Mouse (Mus musculus) heart, embryonic 13.5 days (tissue): ENCODE results near the gene Ftl1. TPM values are rescaled to one million over a fixed set of nuclear protein-coding genes. Genes with fewer than 3 reads are reported as not detected.

Experiments
- ATAC-seq: fragments of 200-750 bp; cut with Nextera tagmentation; 2 replicates; pipeline ENCODE4 v1.8.0; 2017; ENCODE audit warnings: moderate TSS enrichment; ENCODE audit not compliant: insufficient number of reproducible peaks, low FRiP score, low TSS enrichment; ENCODE audit errors: extremely low read depth
- H3K27ac ChIP-seq: fragments of 300-500 bp; sonication (generic); replicated peaks from 2 replicates; pipeline ENCODE4 v1.5.1; 2015; ENCODE audit warnings: moderate library complexity, mild to moderate bottlenecking, inconsistent platforms
- H3K27me3 ChIP-seq: fragments of 300-500 bp; sonication (generic); replicated peaks from 2 replicates; pipeline ENCODE4 v1.6.1; 2015; ENCODE audit warnings: mild to moderate bottlenecking, inconsistent platforms
- H3K36me3 ChIP-seq: fragments of 300-500 bp; sonication (generic); 2 replicates; pipeline ENCODE4 v1.6.1; 2015; ENCODE audit warnings: mild to moderate bottlenecking, inconsistent platforms
- H3K4me1 ChIP-seq: fragments of 300-500 bp; sonication (generic); 2 replicates; pipeline ENCODE4 v1.6.1; 2015; ENCODE audit warnings: inconsistent platforms
- H3K4me2 ChIP-seq: fragments of 300-500 bp; sonication (generic); 2 replicates; pipeline ENCODE4 v1.6.1; 2015; ENCODE audit warnings: inconsistent platforms, mild to moderate bottlenecking, moderate library complexity
- H3K4me3 ChIP-seq: fragments of 300-500 bp; sonication (generic); 2 replicates; pipeline ENCODE4 v1.5.1; 2015; ENCODE audit warnings: moderate library complexity, mild to moderate bottlenecking, inconsistent platforms
- H3K9ac ChIP-seq: fragments of 300-500 bp; sonication (generic); 2 replicates; pipeline ENCODE4 v1.6.1; 2015; ENCODE audit warnings: inconsistent platforms, mild to moderate bottlenecking, moderate library complexity
- H3K9me3 ChIP-seq: fragments of 300-500 bp; sonication (generic); 2 replicates; pipeline ENCODE4 v1.6.1; 2016; ENCODE audit warnings: inconsistent platforms
- WGBS: fragments of 180-500 bp; shearing (Covaris S2); methylation state at CpG from one replicate; pipeline ENCODE4 v1.1.7; 2015; ENCODE audit warnings: mixed read lengths; 5-methylcytosine and 5-hydroxymethylcytosine counted together
- polyA plus RNA-seq: library from polyadenylated mRNA; unstranded; fragments of >200 nt; fragmentation: Nextera tagmentation; extraction: Ambion mirVana; gene quantifications from 2 replicates; pipeline ENCODE4 v1.2.1, GENCODE M21; 2015

The Ftl1 gene
- polyA plus RNA-seq, 1 experiment from 2014 or later: 5,516 TPM

GRCm38 (mm10) chr7:45426556-45426955 lies 33.1 kb downstream of the Ftl1 start:
- no peaks in the 10 kb centered on the region for H3K4me1 ChIP-seq
- H3K27ac ChIP-seq: no peak overlapping the region
- no peaks in the 10 kb centered on the region; the same call in 1 of the 2 replicates for H3K27me3 ChIP-seq
- H3K4me2 ChIP-seq: no peak overlapping the region
- no peak for ATAC-seq
- H3K36me3 ChIP-seq: peaks cover 98% of the 10 kb centered on the region
- H3K4me3 ChIP-seq: no peak overlapping the region
- 85% methylated on average over 8 of the region's 8 CpGs for WGBS
- no peak overlapping the region for H3K9ac ChIP-seq
- H3K9me3 ChIP-seq: no peaks in the 10 kb centered on the region

GRCm38 (mm10) chr7:45421194-45421593 lies 38.5 kb downstream of the Ftl1 start:
- peaks cover 56% of the 10 kb centered on the region for H3K36me3 ChIP-seq
- no peak for ATAC-seq
- no peak overlapping the region for H3K9ac ChIP-seq

GRCm38 (mm10) chr7:45420615-45420919 lies 39.1 kb downstream of the Ftl1 start, which contains the start of gene Lhb:
Gene Lhb, plus strand, starts transcription at chr7:45420820.
- H3K27me3 ChIP-seq: peaks cover 58% of the 10 kb centered on the region

More at GRCm38 (mm10) chr7:45421194-45421593, 38.5 kb downstream of the Ftl1 start:
- peaks cover 7% of the 10 kb centered on the region; the same call in 1 of the 2 replicates for H3K4me1 ChIP-seq
- H3K9me3 ChIP-seq: no peaks in the 10 kb centered on the region
- H3K27ac ChIP-seq: no peak overlapping the region
- no peak overlapping the region for H3K4me3 ChIP-seq
- H3K4me2 ChIP-seq: no peak overlapping the region
- H3K27me3 ChIP-seq: peaks cover 52% of the 10 kb centered on the region
- WGBS: 91% methylated on average over 14 of the region's 14 CpGs

GRCm38 (mm10) chr7:45419859-45420614 lies 39.6 kb downstream of the Ftl1 start:
- Histone ChIP-seq H3K9me3 (no peaks in the 10 kb centered on the region), H3K4me1 (peaks cover 16% of the 10 kb centered on the region), H3K4me2 (no peak overlapping the region), H3K27ac (no peak overlapping the region), H3K27me3 (peaks cover 64% of the 10 kb centered on the region), H3K4me3 (no peak overlapping the region), H3K9ac (no peak overlapping the region), H3K36me3 (peaks cover 45% of the 10 kb centered on the region)
- WGBS: 15% methylated on average over 27 of the region's 27 CpGs
- ATAC-seq: no peak

More at GRCm38 (mm10) chr7:45420615-45420919, 39.1 kb downstream of the Ftl1 start, which contains the start of gene Lhb:
- H3K4me2 ChIP-seq: no peak within 1 kb of the TSS
- no peak for ATAC-seq
- no peaks in the 10 kb centered on the region for H3K9me3 ChIP-seq
- H3K36me3 ChIP-seq: peaks cover 51% of the 10 kb centered on the region
- no peak within 1 kb of the TSS for H3K27ac ChIP-seq
- no peak within 1 kb of the TSS for H3K4me3 ChIP-seq
- WGBS: 56% methylated on average over 6 of the region's 6 CpGs
- H3K4me1 ChIP-seq: peaks cover 11% of the 10 kb centered on the region
- H3K9ac ChIP-seq: no peak within 1 kb of the TSS

- 10% methylated on average over 13 of the region's 13 CpGs for WGBS
- no peak for ATAC-seq
- Histone ChIP-seq H3K9ac (peak overlapping the region; percentile 13; the same call in 1 of the 2 replicates), H3K4me2 (peak overlapping the region; percentile 25), H3K27ac (no peak overlapping the region), H3K4me3 (no peak overlapping the region), H3K4me1 (peaks cover 36% of the 10 kb centered on the region), H3K9me3 (no peaks in the 10 kb centered on the region), H3K36me3 (peaks cover 25% of the 10 kb centered on the region), H3K27me3 (peaks cover 84% of the 10 kb centered on the region)
Measured at GRCm38 (mm10) chr7:45417962-45418492, 41.7 kb downstream of the Ftl1 start.

GRCm38 (mm10) chr7:45415636-45416035 lies 44.0 kb downstream of the Ftl1 start:
- no peak overlapping the region for H3K27ac ChIP-seq
- H3K27me3 ChIP-seq: peaks cover 98% of the 10 kb centered on the region
- no peaks in the 10 kb centered on the region for H3K9me3 ChIP-seq
- 0 out of 2 replicates have a peak overlapping the region, but pooled peaks have one; percentile 42 for H3K9ac ChIP-seq
- H3K4me3 ChIP-seq: peak overlapping the region; percentile 30
- ATAC-seq: no peak
- WGBS: 17% methylated on average over 37 of the region's 37 CpGs
- H3K4me1 ChIP-seq: peaks cover 44% of the 10 kb centered on the region
- H3K4me2 ChIP-seq: peak overlapping the region; percentile 50
- peaks cover 1% of the 10 kb centered on the region for H3K36me3 ChIP-seq

- H3K27ac ChIP-seq: no peak overlapping the region
- H3K36me3 ChIP-seq: no peaks in the 10 kb centered on the region
- ATAC-seq: no peak
- peak overlapping the region; percentile 91 for H3K4me2 ChIP-seq
- H3K9me3 ChIP-seq: no peaks in the 10 kb centered on the region
- 30% methylated on average over 12 of the region's 12 CpGs for WGBS
- H3K4me1 ChIP-seq: peaks cover 44% of the 10 kb centered on the region
- H3K9ac ChIP-seq: no peak overlapping the region
- H3K27me3 ChIP-seq: peaks cover 98% of the 10 kb centered on the region
- H3K4me3 ChIP-seq: no peak overlapping the region
Measured at GRCm38 (mm10) chr7:45414740-45415224, 44.9 kb downstream of the Ftl1 start.

- ATAC-seq: peak; percentile 31; the same call in 1 of the 2 replicates
- Histone ChIP-seq H3K4me1 (peaks cover 44% of the 10 kb centered on the region), H3K4me2 (peak overlapping the region; percentile 91), H3K36me3 (no peaks in the 10 kb centered on the region), H3K27me3 (peaks cover 98% of the 10 kb centered on the region), H3K27ac (peak overlapping the region; percentile 71), H3K4me3 (peak overlapping the region; percentile 61), H3K9me3 (no peaks in the 10 kb centered on the region), H3K9ac (peak overlapping the region; percentile 77)
- 2% methylated on average over 27 of the region's 27 CpGs for WGBS
Measured at GRCm38 (mm10) chr7:45413864-45414739, 45.6 kb downstream of the Ftl1 start.

- H3K4me2 ChIP-seq: peak within 1 kb of the TSS; percentile 91
- ATAC-seq: peak; percentile 29; the same call in 1 of the 2 replicates
- H3K36me3 ChIP-seq: no peaks in the 10 kb centered on the region
- peaks cover 98% of the 10 kb centered on the region for H3K27me3 ChIP-seq
- peak within 1 kb of the TSS; percentile 61 for H3K4me3 ChIP-seq
- H3K27ac ChIP-seq: peak within 1 kb of the TSS; percentile 71
- H3K4me1 ChIP-seq: peaks cover 43% of the 10 kb centered on the region
- peak within 1 kb of the TSS; percentile 77 for H3K9ac ChIP-seq
- H3K9me3 ChIP-seq: no peaks in the 10 kb centered on the region
- under 1% methylated on average over 37 of the region's 45 CpGs for WGBS
Measured at GRCm38 (mm10) chr7:45413113-45413863, 46.4 kb downstream of the Ftl1 start, which contains the start of gene Ntf5. Gene Ntf5, plus strand, starts transcription at chr7:45413695.

GRCm38 (mm10) chr7:45412421-45412820 lies 47.3 kb downstream of the Ftl1 start:
- ATAC-seq: no peak
- no peak overlapping the region for H3K4me3 ChIP-seq

More at GRCm38 (mm10) chr7:45412421-45412820, 47.3 kb downstream of the Ftl1 start:
- Histone ChIP-seq H3K27ac (no peak overlapping the region), H3K4me1 (peaks cover 37% of the 10 kb centered on the region), H3K27me3 (peaks cover 98% of the 10 kb centered on the region), H3K4me2 (no peak overlapping the region), H3K9me3 (no peaks in the 10 kb centered on the region), H3K9ac (no peak overlapping the region), H3K36me3 (no peaks in the 10 kb centered on the region)
- WGBS: 56% methylated on average over 2 of the region's 2 CpGs
